Mouse (Mus musculus) liver, embryonic 13.5 days (tissue): ENCODE measurements around the gene Ppfia4. TPM values are rescaled to one million over a fixed set of nuclear protein-coding genes. Genes with fewer than 3 reads are reported as not detected.

Experiments used
- ATAC-seq: fragments of 200-750 bp; cut with Nextera tagmentation; 2 replicates; pipeline ENCODE4 v1.8.0; 2017; ENCODE audit warnings: low read depth, mild to moderate bottlenecking, moderate number of reproducible peaks, moderate library complexity
- DNase-seq: peaks from one replicate; pipeline ENCODE4 v3.0.0; 2022
- H3K27ac ChIP-seq: fragments of 300-500 bp; sonication (generic); 2 replicates; pipeline ENCODE4 v1.5.1; 2015; ENCODE audit warnings: moderate library complexity, mild to moderate bottlenecking, inconsistent platforms
- H3K27me3 ChIP-seq: fragments of 300-500 bp; sonication (generic); 2 replicates; pipeline ENCODE4 v1.6.1; 2015; ENCODE audit warnings: mild to moderate bottlenecking, inconsistent platforms
- H3K36me3 ChIP-seq: fragments of 300-500 bp; sonication (generic); 2 replicates; pipeline ENCODE4 v1.6.1; 2015; ENCODE audit warnings: mild to moderate bottlenecking, inconsistent platforms
- H3K4me1 ChIP-seq: fragments of 300-500 bp; sonication (generic); replicated peaks from 2 replicates; pipeline ENCODE4 v1.6.1; 2015; ENCODE audit warnings: inconsistent platforms
- H3K4me2 ChIP-seq: fragments of 300-500 bp; sonication (generic); 2 replicates; pipeline ENCODE4 v1.6.1; 2015; ENCODE audit warnings: inconsistent platforms, mild to moderate bottlenecking, moderate library complexity
- H3K4me3 ChIP-seq: fragments of 300-500 bp; sonication (generic); replicated peaks from 2 replicates; pipeline ENCODE4 v1.5.1; 2015; ENCODE audit warnings: mild to moderate bottlenecking, inconsistent platforms
- H3K9ac ChIP-seq: fragments of 300-500 bp; sonication (generic); 2 replicates; pipeline ENCODE4 v1.6.1; 2015; ENCODE audit warnings: mild to moderate bottlenecking, inconsistent platforms
- H3K9me3 ChIP-seq: fragments of 300-500 bp; sonication (generic); replicated peaks from 2 replicates; pipeline ENCODE4 v1.6.1; 2016; ENCODE audit warnings: inconsistent platforms
- WGBS: fragments of 180-500 bp; shearing (Covaris S2); methylation state at CpG from one replicate; pipeline ENCODE4 v1.1.7; 2015; ENCODE audit not compliant: insufficient replicate concordance; 5-methylcytosine and 5-hydroxymethylcytosine counted together
- polyA plus RNA-seq: library from polyadenylated mRNA; unstranded; fragments of >200 nt; fragmentation: Nextera tagmentation; extraction: Ambion mirVana; gene quantifications from 2 replicates; pipeline ENCODE4 v1.2.1, GENCODE M21; 2015

Gene Ppfia4
- polyA plus RNA-seq, 1 experiment from 2014 or later, result 1.1 TPM

DNA sequence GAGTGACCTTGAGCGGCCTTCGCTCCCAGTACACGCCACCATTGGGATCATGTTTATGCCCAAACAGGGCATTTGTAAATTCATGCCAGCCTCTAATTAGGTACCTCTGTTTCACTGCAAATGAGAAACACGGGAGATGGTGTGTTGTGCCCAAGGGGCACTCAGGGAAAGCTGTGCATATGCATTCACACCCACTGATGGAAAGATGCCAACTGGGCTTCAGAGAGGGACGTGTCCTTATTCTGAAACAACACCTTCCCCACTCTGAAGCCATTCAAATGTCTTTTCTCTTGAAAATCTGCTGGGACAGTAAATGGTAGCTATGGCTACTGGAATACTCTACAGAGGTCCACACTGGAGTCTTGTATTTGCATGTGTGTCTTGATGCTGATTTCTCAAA, 14.5 kb downstream of the Ppfia4 start:
- H3K36me3 ChIP-seq, result no peaks in the 10 kb centered on the region
- WGBS, result 70% methylated on average over 5 of the region's 5 CpGs

DNA sequence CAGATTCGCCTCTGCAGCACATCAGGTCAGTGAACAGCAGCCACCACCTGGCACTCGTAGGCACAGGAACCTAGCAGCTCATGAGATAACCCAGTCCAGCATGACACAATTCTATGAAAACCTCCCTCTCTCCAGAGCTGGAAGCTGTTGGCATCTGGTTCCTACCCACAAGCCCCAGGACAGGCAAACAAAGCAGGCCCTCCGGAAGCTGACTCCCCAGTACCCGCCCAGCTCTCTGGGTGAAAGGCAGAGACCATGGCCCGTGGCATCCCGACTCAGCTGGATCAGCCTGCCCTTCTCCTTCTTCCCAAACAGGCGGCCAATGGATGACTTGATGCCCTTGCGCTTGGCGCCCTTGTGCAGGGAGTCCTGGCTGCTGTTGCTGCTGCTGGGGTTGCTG, 16.4 kb downstream of the Ppfia4 start:
- Histone ChIP-seq H3K27ac (no peak overlapping the region), H3K9ac (no peak overlapping the region), H3K4me2 (no peak overlapping the region), H3K36me3 (no peaks in the 10 kb centered on the region), H3K27me3 (no peaks in the 10 kb centered on the region), H3K9me3 (no peaks in the 10 kb centered on the region), H3K4me1 (no peaks in the 10 kb centered on the region), H3K4me3 (no peak overlapping the region)
- 76% methylated on average over 9 of the region's 9 CpGs for whole genome bisulfite sequencing
- DNase-seq, result no peak
- no peak for ATAC-seq

More for the DNA sequence above, 14.5 kb downstream of the Ppfia4 start:
- Histone ChIP-seq H3K4me1 (no peaks in the 10 kb centered on the region), H3K4me2 (no peak overlapping the region), H3K4me3 (no peak overlapping the region), H3K9ac (no peak overlapping the region), H3K9me3 (no peaks in the 10 kb centered on the region), H3K27ac (no peak overlapping the region), H3K27me3 (no peaks in the 10 kb centered on the region)
- ATAC-seq (no peak), DNase-seq (no peak)

DNA sequence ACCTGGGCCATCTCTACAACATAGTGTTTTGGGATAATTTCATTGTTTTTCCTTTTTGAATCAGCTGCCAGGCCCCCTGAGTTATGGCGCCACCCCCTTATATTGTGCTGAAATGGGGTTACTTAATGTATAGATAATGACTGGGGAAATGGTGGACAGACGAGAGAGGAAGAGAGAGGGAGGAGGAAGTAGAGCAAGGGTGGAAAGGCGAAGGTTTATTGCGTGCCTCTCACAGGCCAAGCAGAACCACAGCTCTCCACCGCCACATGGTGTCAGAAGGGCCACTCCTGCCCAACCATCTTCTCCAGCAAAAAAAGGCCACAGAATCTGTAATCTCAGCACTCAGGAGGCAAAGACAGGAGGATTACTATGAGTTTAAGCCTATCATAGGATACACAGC, 17.5 kb downstream of the Ppfia4 start:
- Histone ChIP-seq H3K9me3 (no peaks in the 10 kb centered on the region), H3K4me1 (no peaks in the 10 kb centered on the region), H3K36me3 (no peaks in the 10 kb centered on the region), H3K27ac (no peak overlapping the region), H3K27me3 (no peaks in the 10 kb centered on the region), H3K9ac (no peak overlapping the region), H3K4me3 (no peak overlapping the region), H3K4me2 (no peak overlapping the region)
- 51% methylated on average over 5 of the region's 5 CpGs for WGBS
- no peak for DNase-seq
- no peak for ATAC-seq

DNA sequence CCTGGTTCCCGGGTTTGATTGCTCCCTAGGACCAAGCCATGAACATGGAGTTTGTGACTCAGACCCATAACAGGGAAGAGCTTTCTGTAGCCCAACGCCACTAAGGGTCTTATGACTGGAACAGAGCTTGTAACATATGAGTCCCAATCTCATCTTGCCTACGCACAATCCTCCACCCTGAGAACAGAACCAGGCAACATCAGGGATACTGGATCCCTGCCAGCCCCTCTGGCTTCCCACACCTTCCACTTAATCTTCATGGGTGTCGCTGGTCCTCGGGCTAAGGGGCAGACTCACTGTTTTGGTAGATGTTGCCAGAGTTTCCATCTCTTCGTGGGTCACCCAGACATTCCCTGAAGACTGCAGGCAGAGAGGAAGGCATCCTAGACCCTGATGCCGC, 21.0 kb downstream of the Ppfia4 start:
- no peak overlapping the region for H3K9ac ChIP-seq
- H3K4me3 ChIP-seq, result no peak overlapping the region
- 68% methylated on average over 7 of the region's 7 CpGs for WGBS
- no peaks in the 10 kb centered on the region for H3K9me3 ChIP-seq
- ATAC-seq, result no peak
- H3K4me2 ChIP-seq, result no peak overlapping the region
- no peaks in the 10 kb centered on the region for H3K36me3 ChIP-seq
- no peaks in the 10 kb centered on the region for H3K27me3 ChIP-seq
- no peak overlapping the region for H3K27ac ChIP-seq
- H3K4me1 ChIP-seq, result no peaks in the 10 kb centered on the region
- no peak for DNase-seq

DNA sequence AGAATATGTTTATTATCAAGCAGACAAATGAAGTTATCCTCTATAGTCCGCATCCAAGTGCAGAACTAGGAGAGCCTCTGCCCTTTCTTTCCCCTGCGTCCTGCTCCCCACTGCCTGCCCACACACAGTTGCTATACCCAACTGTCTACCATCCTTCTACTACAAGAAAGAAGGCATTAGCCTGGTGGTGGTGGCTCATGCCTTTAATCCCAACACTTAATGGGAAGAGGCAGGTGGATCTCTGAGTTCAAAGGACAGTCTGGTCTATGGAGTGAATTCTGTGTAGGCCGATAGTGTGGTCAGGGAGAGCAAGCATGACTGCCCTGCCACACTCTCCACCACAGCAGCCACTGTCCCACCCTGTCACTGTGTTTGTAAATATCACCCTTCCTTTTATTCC, 22.0 kb downstream of the Ppfia4 start:
- 76% methylated on average over 3 of the region's 3 CpGs for WGBS
- no peak overlapping the region for H3K27ac ChIP-seq
- H3K4me3 ChIP-seq, result no peak overlapping the region

DNA sequence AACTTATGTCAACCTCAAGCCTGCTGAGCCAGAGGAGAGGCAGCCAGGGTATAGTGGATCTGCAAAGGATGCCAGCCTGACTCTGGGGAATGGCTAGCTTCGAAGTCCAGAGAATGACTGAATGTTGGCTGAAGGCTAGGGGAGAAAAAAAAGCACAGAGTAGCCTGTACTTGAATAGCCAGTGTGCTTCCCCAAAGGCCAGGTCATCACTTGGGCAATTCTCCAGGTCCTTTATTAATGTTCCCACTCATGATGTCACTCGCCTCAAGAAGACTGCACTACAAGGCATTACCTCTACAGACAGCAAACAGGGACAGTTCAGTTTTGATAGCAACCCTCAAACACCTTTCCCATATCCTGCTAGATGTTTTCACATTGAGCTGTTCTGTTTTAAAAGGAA, 22.4 kb downstream of the Ppfia4 start:
- no peaks in the 10 kb centered on the region for H3K27me3 ChIP-seq
- no peaks in the 10 kb centered on the region for H3K9me3 ChIP-seq
- no peak overlapping the region for H3K27ac ChIP-seq
- H3K36me3 ChIP-seq, result no peaks in the 10 kb centered on the region
- no peaks in the 10 kb centered on the region for H3K4me1 ChIP-seq
- ATAC-seq (no peak), DNase-seq (no peak)
- H3K4me2 ChIP-seq, result no peak overlapping the region
- whole genome bisulfite sequencing, result 63% methylated on average over 2 of the region's 2 CpGs
- H3K4me3 ChIP-seq, result no peak overlapping the region
- H3K9ac ChIP-seq, result no peak overlapping the region

More for the DNA sequence above, 22.0 kb downstream of the Ppfia4 start:
- H3K9ac ChIP-seq, result no peak overlapping the region
- no peak overlapping the region for H3K4me2 ChIP-seq
- DNase-seq (no peak), ATAC-seq (no peak)
- no peaks in the 10 kb centered on the region for H3K9me3 ChIP-seq
- H3K36me3 ChIP-seq, result no peaks in the 10 kb centered on the region
- no peaks in the 10 kb centered on the region for H3K4me1 ChIP-seq
- no peaks in the 10 kb centered on the region for H3K27me3 ChIP-seq

DNA sequence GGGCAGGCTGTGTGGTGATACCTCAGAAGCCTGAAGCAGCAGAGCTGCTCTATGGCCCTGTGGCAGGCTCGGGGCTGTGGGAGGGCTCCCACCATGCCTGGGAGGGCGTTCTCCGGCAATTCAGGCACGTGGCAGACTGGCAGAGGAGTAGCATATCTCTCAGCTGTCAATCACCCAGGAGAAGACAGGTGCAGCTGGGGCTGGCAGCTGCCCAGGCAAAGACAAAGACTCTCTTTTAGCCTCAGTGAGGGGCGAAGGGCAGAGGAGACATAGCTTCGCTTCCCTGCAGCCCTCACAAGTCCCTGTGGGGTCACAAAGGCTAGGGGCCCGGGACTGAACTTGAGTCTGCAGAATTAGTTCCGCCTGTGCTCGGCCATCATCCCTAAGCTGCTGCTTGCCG, 25.3 kb downstream of the Ppfia4 start:
- DNase-seq, result no peak
- 48% methylated on average over 10 of the region's 10 CpGs for WGBS
- H3K4me1 ChIP-seq, result peaks cover 2% of the 10 kb centered on the region
- no peaks in the 10 kb centered on the region for H3K27me3 ChIP-seq
- H3K9me3 ChIP-seq, result no peaks in the 10 kb centered on the region
- no peak overlapping the region for H3K27ac ChIP-seq
- no peak overlapping the region for H3K9ac ChIP-seq
- no peak overlapping the region for H3K4me3 ChIP-seq
- no peaks in the 10 kb centered on the region for H3K36me3 ChIP-seq
- no peak overlapping the region for H3K4me2 ChIP-seq
- ATAC-seq, result no peak

DNA sequence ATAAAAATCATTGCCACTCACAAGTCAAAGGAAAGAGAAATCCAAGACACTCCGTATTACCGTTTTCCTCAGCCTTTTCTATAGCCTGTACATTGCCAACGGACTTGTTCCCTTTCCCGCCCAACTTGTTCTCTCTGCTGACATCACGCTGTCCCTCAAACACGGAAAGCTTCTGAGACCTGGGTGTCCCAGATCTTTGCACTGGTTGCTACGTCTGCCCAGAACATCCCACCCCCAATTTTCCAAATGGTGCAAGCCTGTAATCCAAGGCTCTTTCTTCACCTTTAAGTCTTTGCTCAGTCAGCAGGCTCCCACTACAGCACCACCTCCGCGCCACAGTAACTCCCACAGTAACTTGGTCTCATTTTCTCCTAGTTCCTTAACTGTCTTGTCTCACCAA, 27.8 kb downstream of the Ppfia4 start:
- ATAC-seq (no peak), DNase-seq (no peak)
- H3K27me3 ChIP-seq, result peaks cover 8% of the 10 kb centered on the region
- WGBS, result 74% methylated on average over 9 of the region's 9 CpGs
- no peak overlapping the region for H3K4me2 ChIP-seq
- peaks cover 4% of the 10 kb centered on the region for H3K4me1 ChIP-seq
- no peak overlapping the region for H3K4me3 ChIP-seq
- H3K9me3 ChIP-seq, result no peaks in the 10 kb centered on the region
- no peaks in the 10 kb centered on the region for H3K36me3 ChIP-seq
- H3K27ac ChIP-seq, result no peak overlapping the region
- no peak overlapping the region for H3K9ac ChIP-seq

DNA sequence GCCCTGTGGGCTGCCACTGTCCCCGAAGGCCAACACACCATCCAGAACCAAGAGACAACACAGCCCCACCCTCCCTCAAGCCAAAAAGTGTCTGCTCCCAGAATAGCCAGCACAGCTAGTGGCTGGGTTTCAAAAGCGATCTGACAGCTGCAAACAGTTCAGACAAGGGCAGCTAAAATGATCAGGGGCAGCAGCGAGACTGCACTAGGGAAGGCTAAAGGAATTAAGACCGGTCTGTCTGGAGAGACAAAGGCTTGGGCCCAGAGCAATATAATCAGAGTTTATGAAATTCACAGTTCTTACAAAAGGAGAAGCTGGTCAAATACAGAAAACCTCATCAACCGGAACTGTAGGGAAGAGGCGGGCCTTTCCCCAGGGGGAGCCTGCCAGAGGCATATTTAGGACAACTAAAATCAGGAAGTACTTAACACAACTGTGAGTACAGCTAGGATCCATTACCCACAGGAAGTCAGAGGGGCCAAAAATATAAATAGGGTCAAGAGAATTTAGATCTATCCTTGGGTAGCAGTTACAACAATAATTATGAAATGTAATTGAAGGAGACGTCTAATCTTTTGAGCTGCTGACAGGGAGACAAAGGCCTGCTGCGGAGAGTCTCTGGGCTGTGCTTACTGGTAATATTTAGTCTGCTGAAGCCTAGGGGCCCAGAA, 30.0 kb downstream of the Ppfia4 start:
- Histone ChIP-seq H3K4me2 (peak overlapping the region; percentile 24; the same call in 1 of the 2 replicates), H3K36me3 (no peaks in the 10 kb centered on the region), H3K9me3 (no peaks in the 10 kb centered on the region), H3K4me3 (no peak overlapping the region), H3K9ac (no peak overlapping the region), H3K4me1 (peaks cover 7% of the 10 kb centered on the region), H3K27ac (peak overlapping the region; percentile 69), H3K27me3 (peaks cover 30% of the 10 kb centered on the region)
- DNase-seq, result no peak
- WGBS, result 26% methylated on average over 8 of the region's 8 CpGs
- no peak for ATAC-seq

DNA sequence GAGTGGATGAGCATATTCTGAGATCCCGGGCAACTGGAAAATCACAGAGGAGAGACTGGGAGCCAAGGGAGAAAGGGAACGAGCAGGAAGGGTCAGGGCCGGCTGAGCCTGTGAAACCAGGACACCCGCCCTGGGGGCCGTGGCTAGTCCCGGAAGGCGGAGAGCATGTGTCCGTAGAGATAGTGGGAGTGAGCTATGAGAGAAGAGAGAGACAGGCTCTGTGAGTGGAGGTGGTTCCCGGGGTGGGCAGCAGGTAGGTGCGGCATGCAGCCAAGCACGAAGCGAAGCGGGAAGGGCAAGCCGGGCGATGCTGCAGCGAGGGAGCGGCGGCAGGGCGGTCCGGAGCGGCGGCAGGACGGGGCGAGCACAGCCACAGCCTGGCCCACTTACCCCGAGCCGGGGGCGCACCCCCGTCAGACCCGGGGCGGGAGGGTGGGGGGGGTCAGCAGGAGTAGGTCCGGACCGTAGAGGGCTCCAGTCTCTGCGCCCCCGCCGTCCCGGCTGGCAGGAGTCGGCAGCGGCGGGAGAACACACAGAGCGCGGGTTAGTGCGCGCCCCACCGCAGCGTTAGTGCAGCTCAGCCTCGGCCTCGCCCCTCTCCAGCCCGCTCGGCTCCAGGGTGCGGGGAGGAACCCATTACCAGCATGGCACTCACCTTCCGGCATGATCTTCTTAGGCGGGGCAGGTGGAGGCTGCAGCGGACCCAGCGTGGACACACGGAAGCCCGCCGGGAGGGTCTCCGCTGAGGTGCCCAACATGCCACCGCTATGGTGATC, 33.9 kb downstream of the Ppfia4 start:
- H3K36me3 ChIP-seq, result no peaks in the 10 kb centered on the region
- no peak for ATAC-seq

DNA sequence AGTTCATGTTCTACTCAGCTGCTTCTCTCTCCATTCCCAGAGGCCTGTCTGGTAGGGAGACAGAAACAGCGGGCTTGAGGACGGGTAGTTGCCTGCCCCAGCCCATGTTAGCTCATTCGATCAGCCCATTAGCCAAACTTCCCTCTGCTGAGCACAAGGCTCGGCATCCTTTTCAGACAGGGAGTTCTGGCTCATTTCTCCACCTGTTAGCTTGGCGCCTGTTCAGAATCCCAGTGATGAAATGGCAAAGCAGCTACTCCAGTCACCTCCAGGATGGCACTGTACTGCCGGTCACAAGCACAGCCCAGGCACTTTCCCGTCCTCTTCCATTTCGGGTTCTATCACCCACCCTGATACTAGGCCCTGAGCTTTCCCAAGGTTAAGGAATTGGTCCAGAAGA, 35.5 kb downstream of the Ppfia4 start:
- Histone ChIP-seq H3K27ac (no peak overlapping the region), H3K4me2 (no peak overlapping the region), H3K36me3 (no peaks in the 10 kb centered on the region), H3K9ac (no peak overlapping the region), H3K4me3 (no peak overlapping the region), H3K4me1 (peaks cover 6% of the 10 kb centered on the region), H3K9me3 (no peaks in the 10 kb centered on the region), H3K27me3 (peaks cover 41% of the 10 kb centered on the region)
- DNase-seq (no peak), ATAC-seq (no peak)
- 77% methylated on average over 8 of the region's 8 CpGs for WGBS

More for the DNA sequence above, 33.9 kb downstream of the Ppfia4 start:
- no peak for DNase-seq
- whole genome bisulfite sequencing, result 6% methylated on average over 55 of the region's 59 CpGs
- Histone ChIP-seq H3K27me3 (peaks cover 41% of the 10 kb centered on the region), H3K9me3 (no peaks in the 10 kb centered on the region), H3K4me1 (peaks cover 9% of the 10 kb centered on the region), H3K4me2 (peak overlapping the region; percentile 70), H3K27ac (no peak overlapping the region), H3K9ac (peak overlapping the region; percentile 49), H3K4me3 (peak overlapping the region; percentile 49)
